Mouse (Mus musculus) B cell, adult 62 days (primary cell): ENCODE data around the gene Alkbh4. TPM values are rescaled to one million over a fixed set of nuclear protein-coding genes. Genes with fewer than 3 reads are reported as not detected.

Experiments
- total RNA-seq: library from RNA; stranded (reverse); gene quantifications from 4 replicates; pipeline ENCODE4 v1.2.4, GENCODE M21; 2023

Gene Alkbh4
- total RNA-seq = 8.9 to 15.0 TPM (median 10.9 TPM) in 4 replicates

GRCm38 (mm10) chr5:136135571-136136291 lies at the start of gene Alkbh4, which contains the start of gene Lrwd1:
Gene Alkbh4 (plus strand): TSS chr5:136136146.
Gene Lrwd1 (minus strand): TSS chr5:136136074.

GRCm38 (mm10) chr5:136115891-136116783 lies 19.8 kb upstream of the Alkbh4 start, which contains the start of gene Polr2j:
Gene Polr2j (plus strand): TSS chr5:136116631.

GRCm38 (mm10) chr5:136170512-136171362 lies 34.8 kb downstream of the Alkbh4 start, which contains the start of gene Orai2:
Gene Orai2 (minus strand): TSS chr5:136170713.

Other genes starting within 250 kb of the Alkbh4 start
- 3.1 to 8.8 TPM (median 5.6 TPM) in 4 replicates for gene Hspb1, start 248.2 kb upstream of the Alkbh4 start, total RNA-seq
- 79.7 to 98.2 TPM (median 86.5 TPM) in 4 replicates for gene Ywhag, start 201.5 kb upstream of the Alkbh4 start, total RNA-seq
- 0.51 to 2.4 TPM (median 1.3 TPM) in 4 replicates for gene Ssc4d, start 161.6 kb upstream of the Alkbh4 start, total RNA-seq
- not detected in 4 replicates for gene Zp3, start 156.0 kb upstream of the Alkbh4 start, total RNA-seq
- 31.2 to 37.8 TPM (median 33.0 TPM) in 4 replicates for gene Dtx2, start 141.3 kb upstream of the Alkbh4 start, total RNA-seq
- 0.54 to 1.0 TPM (median 0.61 TPM) in 4 replicates for gene Upk3b, start 97.7 kb upstream of the Alkbh4 start, total RNA-seq
- gene Upk3bl, start 81.7 kb upstream of the Alkbh4 start, total RNA-seq = not detected in 4 replicates
- 14.8 to 21.8 TPM (median 18.1 TPM) in 4 replicates for gene Rasa4, start 52.2 kb upstream of the Alkbh4 start, total RNA-seq
- 54.5 to 72.5 TPM (median 67.0 TPM) in 4 replicates for gene Polr2j, start 19.5 kb upstream of the Alkbh4 start, total RNA-seq
- gene Lrwd1, start 72 bp upstream of the Alkbh4 start, total RNA-seq = 26.5 to 30.0 TPM (median 27.8 TPM) in 4 replicates
- 58.7 to 73.7 TPM (median 62.0 TPM) in 4 replicates for gene Orai2, start 34.6 kb downstream of the Alkbh4 start, total RNA-seq
- gene Prkrip1, start 62.8 kb downstream of the Alkbh4 start, total RNA-seq = 19.6 to 44.4 TPM (median 36.7 TPM) in 4 replicates
- 15.2 to 18.6 TPM (median 15.7 TPM) in 4 replicates for gene Sh2b2, start 110.4 kb downstream of the Alkbh4 start, total RNA-seq